ENCODE assay signal across 8 mouse cellular contexts in the genomic region with DNA sequence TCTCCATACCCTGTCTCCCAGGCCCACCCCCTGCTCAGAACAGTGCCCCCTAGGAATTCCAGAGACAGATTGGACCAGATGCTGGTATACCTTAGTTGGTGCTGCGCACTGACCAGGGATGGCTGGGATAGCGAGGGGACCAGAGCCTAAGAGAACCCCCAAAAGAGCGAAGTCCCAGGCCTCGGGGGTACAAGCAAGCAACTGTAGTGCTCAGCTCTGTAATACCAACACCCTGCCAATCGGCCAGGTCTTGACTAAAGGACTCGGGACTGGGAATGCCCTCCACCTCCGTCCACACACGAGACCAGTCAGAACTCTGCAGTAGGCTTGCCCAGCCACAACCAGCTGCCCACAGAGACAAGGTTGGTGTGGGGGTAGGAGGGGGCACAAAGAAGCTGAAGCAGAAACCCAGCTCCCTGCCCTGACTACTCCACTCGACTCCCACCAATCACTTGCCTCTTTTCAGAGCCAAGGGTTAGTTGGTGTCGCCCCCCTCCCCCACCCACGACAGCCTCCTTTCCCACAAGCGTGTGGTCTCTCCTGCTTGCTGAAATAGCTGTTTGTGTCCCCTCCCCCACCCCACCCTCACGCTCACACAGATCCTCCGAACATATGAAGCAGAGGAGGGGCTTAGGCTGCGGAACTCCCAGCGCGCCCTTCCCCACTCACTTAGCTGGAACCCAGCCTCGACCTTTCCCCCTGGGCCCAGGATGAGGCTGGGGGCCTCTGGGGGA. TPM values are rescaled to one million over a fixed set of nuclear protein-coding genes. Genes with fewer than 3 reads are reported as not detected.
DNase-seq lines count a peak whose midpoint lies in the region; ATAC-seq lines count a peak whose summit lies in the region.

No protein-coding gene starts in this region.

- peak; percentile 29; the same call in 1 of the 2 replicates for ATAC-seq in kidney, embryonic 16.5 days (ENCODE audit: low FRiP score, low TSS enrichment)
- ATAC-seq in forebrain, embryonic 12.5 days (ENCODE audit: low FRiP score): peak; percentile 54
- ATAC-seq in limb, embryonic 13.5 days (ENCODE audit: low FRiP score, low read depth): peak; percentile 41; the same call in 1 of the 2 replicates
- ATAC-seq in stomach, embryonic 15.5 days (ENCODE audit: insufficient read depth, low FRiP score, low read depth): peak; percentile 32; the same call in 1 of the 2 replicates
- no peak for ATAC-seq in erythroid progenitor cell, adult 5-6 weeks (replicated peaks; ENCODE audit: low FRiP score, poor library complexity, severe bottlenecking)

- no peak overlapping the region for H3K27ac ChIP-seq in kidney, embryonic 16.5 days (ENCODE audit: low read length)
- 0 out of 2 replicates have a peak overlapping the region, but pooled peaks have one; percentile 11 for H3K27ac ChIP-seq in forebrain, embryonic 12.5 days
- peak overlapping the region; percentile 22; the same call in 1 of the 2 replicates for H3K27ac ChIP-seq in limb, embryonic 13.5 days
- H3K27ac ChIP-seq in stomach, embryonic 15.5 days: no peak overlapping the region

- peaks cover 14% of the 10 kb centered on the region for H3K4me1 ChIP-seq in kidney, embryonic 16.5 days (ENCODE audit: insufficient read depth, low read length)
- H3K4me1 ChIP-seq in forebrain, embryonic 12.5 days: peaks cover 25% of the 10 kb centered on the region
- peaks cover 20% of the 10 kb centered on the region for H3K4me1 ChIP-seq in limb, embryonic 13.5 days
- H3K4me1 ChIP-seq in stomach, embryonic 15.5 days: peaks cover 14% of the 10 kb centered on the region

- no peaks in the 10 kb centered on the region for H3K36me3 ChIP-seq in kidney, embryonic 16.5 days (ENCODE audit: insufficient read depth, low read length)
- no peaks in the 10 kb centered on the region for H3K36me3 ChIP-seq in forebrain, embryonic 12.5 days (replicated peaks)
- no peaks in the 10 kb centered on the region for H3K36me3 ChIP-seq in limb, embryonic 13.5 days
- no peaks in the 10 kb centered on the region for H3K36me3 ChIP-seq in stomach, embryonic 15.5 days

- peak overlapping the region; percentile 45; the same call in 1 of the 2 replicates for H3K9ac ChIP-seq in kidney, embryonic 16.5 days (replicated peaks; ENCODE audit: low read length)
- peak overlapping the region; percentile 38 for H3K9ac ChIP-seq in forebrain, embryonic 12.5 days
- H3K9ac ChIP-seq in limb, embryonic 13.5 days: peak overlapping the region; percentile 43
- H3K9ac ChIP-seq in stomach, embryonic 15.5 days: no peak overlapping the region

- no peaks in the 10 kb centered on the region for H3K9me3 ChIP-seq in kidney, embryonic 16.5 days (ENCODE audit: low read length)
- H3K9me3 ChIP-seq in forebrain, embryonic 12.5 days: no peaks in the 10 kb centered on the region
- no peaks in the 10 kb centered on the region for H3K9me3 ChIP-seq in limb, embryonic 13.5 days
- H3K9me3 ChIP-seq in stomach, embryonic 15.5 days: no peaks in the 10 kb centered on the region

- no peaks in the 10 kb centered on the region for H3K27me3 ChIP-seq in kidney, embryonic 16.5 days (ENCODE audit: insufficient read depth, low read length)
- H3K27me3 ChIP-seq in forebrain, embryonic 12.5 days: peaks cover 6% of the 10 kb centered on the region; the same call in 1 of the 2 replicates
- no peaks in the 10 kb centered on the region for H3K27me3 ChIP-seq in limb, embryonic 13.5 days
- no peaks in the 10 kb centered on the region for H3K27me3 ChIP-seq in stomach, embryonic 15.5 days (replicated peaks)

- peak overlapping the region; percentile 35 for H3K4me2 ChIP-seq in kidney, embryonic 16.5 days (replicated peaks; ENCODE audit: low read depth, low read length)
- peak overlapping the region; percentile 25 for H3K4me2 ChIP-seq in forebrain, embryonic 12.5 days
- peak overlapping the region; percentile 55 for H3K4me2 ChIP-seq in limb, embryonic 13.5 days (replicated peaks)
- H3K4me2 ChIP-seq in stomach, embryonic 15.5 days: peak overlapping the region; percentile 48

- 37% methylated on average over 17 of the region's 18 CpGs for WGBS in kidney, embryonic 16.5 days
- 47% methylated on average over 18 of the region's 18 CpGs for WGBS in forebrain, embryonic 12.5 days
- 43% methylated on average over 18 of the region's 18 CpGs for WGBS in limb, embryonic 13.5 days
- WGBS in stomach, embryonic 15.5 days: 40% methylated on average over 17 of the region's 18 CpGs

- H3K4me3 ChIP-seq in kidney, embryonic 16.5 days (ENCODE audit: low read length): no peak overlapping the region
- H3K4me3 ChIP-seq in forebrain, embryonic 12.5 days (replicated peaks): 0 out of 2 replicates have a peak overlapping the region, but pooled peaks have one; percentile 7
- H3K4me3 ChIP-seq in limb, embryonic 13.5 days: peak overlapping the region; percentile 7; the same call in 1 of the 2 replicates
- no peak overlapping the region for H3K4me3 ChIP-seq in stomach, embryonic 15.5 days (replicated peaks)

- DNase-seq in kidney, adult 8-10 months: no peak
- DNase-seq in gastrocnemius, postnatal 25 days: no peak
- DNase-seq in spleen, adult 12 weeks (ENCODE audit: low spot score): no peak

RNA-seq across cellular contexts. Expression of a gene that starts 7.5 kb away (rescaled TPM):
- 8.7 and 8.8 TPM in 2 replicates for polyA plus RNA-seq in kidney, embryonic 16.5 days (2015; fragmentation: Nextera tagmentation; extraction: Ambion mirVana)
- 22.7 and 23.0 TPM in 2 replicates for polyA plus RNA-seq in forebrain, embryonic 12.5 days (2016; fragmentation: Nextera tagmentation; extraction: Ambion mirVana)
- polyA plus RNA-seq in limb, embryonic 13.5 days (2015; fragmentation: Nextera tagmentation; extraction: Ambion mirVana): 14.7 and 15.8 TPM in 2 replicates
- 4.7 and 7.7 TPM in 2 replicates for polyA plus RNA-seq in stomach, embryonic 15.5 days (2015; fragmentation: Nextera tagmentation; extraction: Ambion mirVana)
- not detected in 2 replicates for total RNA-seq in erythroid progenitor cell, adult 5-6 weeks (2015; ENCODE audit: low replicate concordance)
- not detected in 2 replicates for total RNA-seq in erythroid progenitor cell, adult 5-6 weeks (2017; ENCODE audit: low replicate concordance)
- total RNA-seq in gastrocnemius, postnatal 25 days (2021): under 1 TPM; 0.29 to 0.77 TPM

RNA-seq across cellular contexts. Expression of a gene that starts 56.2 kb away (rescaled TPM):
- polyA plus RNA-seq in kidney, embryonic 16.5 days (2015; fragmentation: Nextera tagmentation; extraction: Ambion mirVana): 51.9 and 52.1 TPM in 2 replicates
- polyA plus RNA-seq in forebrain, embryonic 12.5 days (2016; fragmentation: Nextera tagmentation; extraction: Ambion mirVana): 55.1 and 57.7 TPM in 2 replicates
- polyA plus RNA-seq in limb, embryonic 13.5 days (2015; fragmentation: Nextera tagmentation; extraction: Ambion mirVana): 45.8 and 46.1 TPM in 2 replicates
- 38.3 and 41.4 TPM in 2 replicates for polyA plus RNA-seq in stomach, embryonic 15.5 days (2015; fragmentation: Nextera tagmentation; extraction: Ambion mirVana)
- total RNA-seq in erythroid progenitor cell, adult 5-6 weeks (2015; ENCODE audit: low replicate concordance): 6.7 and 7.6 TPM in 2 replicates
- 4.0 and 8.1 TPM in 2 replicates for total RNA-seq in erythroid progenitor cell, adult 5-6 weeks (2017; ENCODE audit: low replicate concordance)
- 10 to 100 TPM; 60.3 to 73.0 TPM for total RNA-seq in gastrocnemius, postnatal 25 days (2021)

Comparison
In these comparisons a context has a peak if more than half of its experiments do, and no peak if none do; other contexts are left out.
1. H3K27ac ChIP-seq: peak in forebrain, embryonic 12.5 days (single experiment) and limb, embryonic 13.5 days (single experiment); none in kidney, embryonic 16.5 days (single experiment) and stomach, embryonic 15.5 days (single experiment).
2. H3K4me3 ChIP-seq: peak in forebrain, embryonic 12.5 days (single experiment) and limb, embryonic 13.5 days (single experiment); none in kidney, embryonic 16.5 days (single experiment) and stomach, embryonic 15.5 days (single experiment).
3. Peak in every context shown above with its lines, with median percentiles within 50 percentile points of each other: H3K4me2 ChIP-seq.